Mouse (Mus musculus) T-cell, adult 2 months (primary cell): Measurements from ENCODE around the gene Arhgef25.

Experiments used
- DNase-seq: peaks from one replicate; pipeline ENCODE4 v3.0.0; 2022; ENCODE audit warnings: low spot score

Gene Arhgef25

DNA sequence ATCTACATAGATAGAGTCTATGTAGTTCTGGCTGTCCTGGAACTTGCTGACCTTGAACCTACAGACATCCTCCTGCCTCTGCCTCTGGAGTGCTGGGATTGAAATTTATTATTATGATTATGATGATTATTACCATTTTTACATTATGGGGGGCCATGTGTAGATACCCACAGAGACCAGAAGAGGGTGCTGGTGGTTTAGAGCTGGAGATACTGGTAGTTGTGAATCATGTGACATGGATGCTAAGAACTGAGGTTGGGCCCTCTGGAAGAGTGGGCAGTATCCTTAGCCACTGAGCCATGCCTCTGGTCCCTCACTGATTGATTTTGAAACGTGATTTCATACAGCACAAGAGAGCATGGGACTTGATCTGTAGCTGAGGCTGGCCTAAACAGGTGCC lies 3.4 kb downstream of the Arhgef25 start:
- no peak for DNase-seq

DNA sequence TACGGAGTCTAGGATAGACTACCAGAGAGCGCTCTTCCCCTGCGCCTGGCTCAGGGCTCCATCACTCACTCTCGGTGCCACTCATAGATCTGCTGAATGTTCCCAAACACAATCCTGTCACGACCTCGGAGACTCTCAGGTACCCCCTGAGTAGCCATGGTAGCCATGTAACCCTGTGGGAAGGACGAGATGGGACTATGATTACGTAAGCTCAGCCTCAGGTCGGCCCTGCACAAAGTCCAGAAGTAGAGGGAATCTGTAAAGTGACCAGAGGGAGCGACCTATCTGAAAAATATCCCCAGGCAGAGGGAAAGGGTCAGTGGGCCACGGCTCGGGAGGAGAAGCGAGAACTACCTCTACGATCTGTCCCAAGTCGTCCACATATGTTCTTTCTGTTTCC lies 4.4 kb downstream of the Arhgef25 start:
- no peak for DNase-seq

DNA sequence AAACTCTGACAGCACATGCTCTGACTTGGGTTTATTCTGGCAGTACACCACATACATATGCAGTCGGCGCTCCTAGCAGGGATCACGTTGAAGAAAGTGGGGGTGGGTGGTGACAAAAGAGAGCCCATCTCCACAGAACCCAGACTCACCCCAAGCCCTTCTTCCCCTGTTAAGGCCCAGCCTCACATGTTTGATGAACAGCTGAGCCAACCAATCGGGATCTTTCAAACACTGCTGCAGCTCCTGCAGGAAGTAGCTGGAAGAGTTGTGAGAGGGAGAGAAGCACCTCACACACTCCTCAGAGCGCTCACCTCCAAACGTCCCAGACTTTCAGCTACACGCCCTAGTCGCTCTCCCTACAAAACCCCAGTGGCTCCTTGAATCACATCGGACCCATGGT lies 4.8 kb downstream of the Arhgef25 start:
- no peak for DNase-seq

DNA sequence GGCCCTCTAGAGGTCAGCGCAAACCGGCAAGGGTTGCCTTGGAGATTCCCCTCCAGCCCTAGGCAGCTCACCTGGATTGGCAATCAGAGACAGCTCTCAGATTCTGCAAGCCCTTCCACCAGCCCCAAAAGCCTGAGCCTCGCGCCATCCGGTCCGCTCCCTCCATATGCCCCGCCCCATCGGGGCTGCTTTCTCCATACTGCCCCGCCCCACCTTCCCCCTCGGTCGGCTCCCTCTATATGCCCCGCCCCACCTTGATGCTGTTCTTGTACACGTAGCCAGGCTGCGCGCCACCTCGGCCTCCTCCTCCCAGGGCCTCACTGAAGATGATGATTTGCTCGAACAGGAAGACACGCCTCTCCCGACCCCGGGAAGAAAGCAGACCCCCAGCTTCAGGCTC lies 6.1 kb downstream of the Arhgef25 start:
- DNase-seq, result no peak

DNA sequence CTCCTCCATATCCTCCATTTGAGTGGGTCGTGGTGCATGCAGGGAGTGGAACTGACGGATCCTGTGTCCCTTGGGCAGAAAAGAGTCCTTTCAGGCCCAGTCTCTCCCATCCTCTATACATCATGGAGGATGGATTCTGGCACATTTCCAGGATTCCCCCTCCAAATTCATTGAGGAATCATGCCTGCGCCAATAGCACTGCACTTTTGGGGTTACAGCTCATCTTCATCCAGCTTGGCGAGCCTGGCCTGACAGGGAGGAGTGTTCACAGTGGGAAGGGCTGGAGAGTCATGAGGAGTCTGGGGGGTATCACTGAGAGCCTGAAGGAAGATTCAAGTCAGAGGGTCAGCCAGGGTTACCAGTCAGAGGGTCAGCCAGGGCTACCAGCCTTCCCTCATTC lies 7.3 kb downstream of the Arhgef25 start:
- no peak for DNase-seq

DNA sequence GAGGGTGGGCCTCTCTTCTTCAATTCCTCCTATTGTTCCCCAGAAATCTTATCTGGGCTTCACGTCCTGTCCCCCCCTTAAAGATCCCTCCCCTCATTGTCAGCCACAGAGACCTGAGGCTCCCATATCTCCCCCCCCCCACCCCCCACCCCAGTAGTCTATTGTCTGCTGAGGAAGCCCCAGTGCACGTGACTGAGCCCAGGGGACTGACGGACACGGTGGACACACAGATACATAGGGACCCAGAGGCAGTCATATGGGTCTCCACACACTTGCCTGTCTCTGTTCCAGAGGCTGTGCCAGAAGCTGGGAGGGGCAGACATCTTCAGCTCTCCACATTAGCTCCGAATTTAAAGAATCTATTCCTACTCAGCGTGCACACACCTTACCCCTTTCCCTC lies 8.3 kb downstream of the Arhgef25 start:
- no peak for DNase-seq

DNA sequence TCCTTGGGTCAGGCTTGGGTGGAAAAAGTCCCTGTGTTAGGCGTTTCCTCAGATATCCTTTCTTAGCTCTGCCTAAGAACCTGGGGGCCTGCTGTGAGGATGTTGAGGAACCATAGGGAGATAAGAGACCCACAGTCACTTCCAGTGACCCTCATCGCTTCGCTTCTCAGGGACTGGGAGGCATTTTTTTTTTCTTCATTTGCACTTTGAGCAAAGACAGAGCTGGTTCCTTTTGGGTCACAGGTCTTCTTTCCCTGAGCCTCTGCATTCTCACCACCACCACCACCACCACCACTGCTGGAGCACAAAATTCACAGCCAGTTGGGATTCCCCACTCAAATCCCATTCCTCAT lies 9.2 kb downstream of the Arhgef25 start:
- DNase-seq, result no peak

DNA sequence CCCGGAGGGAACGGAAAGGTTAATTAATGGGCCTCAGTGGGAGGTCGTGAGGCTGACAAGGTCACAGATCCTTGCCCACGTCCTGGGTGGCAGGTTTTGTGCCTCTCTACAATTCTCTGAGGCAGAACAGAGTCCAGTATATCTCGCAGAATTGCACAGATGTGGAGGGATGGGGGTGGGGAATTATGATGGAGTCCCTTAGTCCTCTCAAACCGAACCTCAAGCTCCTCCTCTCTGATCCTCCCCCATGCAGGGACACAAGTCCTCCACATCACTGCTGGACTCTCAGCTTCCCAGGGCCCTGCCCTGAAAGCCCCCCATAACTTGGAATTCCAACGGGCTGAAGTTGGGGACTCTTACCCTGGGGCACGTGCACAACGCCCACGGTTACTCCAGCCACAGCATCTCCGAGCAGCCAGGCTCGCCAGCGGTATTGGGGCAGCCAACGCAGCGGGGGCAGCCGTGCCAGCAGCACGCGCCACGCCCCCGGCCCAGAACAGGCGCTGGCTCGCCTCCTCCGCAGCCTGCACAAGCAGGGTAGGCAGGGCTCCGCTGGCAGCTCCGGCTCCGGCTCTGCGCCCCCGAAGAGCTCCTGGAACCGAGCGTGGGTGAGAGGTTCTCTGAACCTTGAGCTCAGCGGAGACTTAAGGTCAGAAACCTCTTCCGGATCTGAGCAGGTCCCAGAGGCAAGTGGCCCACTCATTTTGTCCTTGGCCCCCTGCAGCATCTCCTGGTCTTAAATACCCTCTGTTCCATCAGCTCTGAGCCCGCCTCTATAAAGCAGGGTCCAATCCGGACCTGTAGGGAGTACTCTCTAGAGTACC lies 9.8 kb downstream of the Arhgef25 start, which contains the start of gene Slc26a10:
Gene Slc26a10 (minus strand): TSS at position 775 of the 824 bp plus-strand sequence.
- no peak for DNase-seq

DNA sequence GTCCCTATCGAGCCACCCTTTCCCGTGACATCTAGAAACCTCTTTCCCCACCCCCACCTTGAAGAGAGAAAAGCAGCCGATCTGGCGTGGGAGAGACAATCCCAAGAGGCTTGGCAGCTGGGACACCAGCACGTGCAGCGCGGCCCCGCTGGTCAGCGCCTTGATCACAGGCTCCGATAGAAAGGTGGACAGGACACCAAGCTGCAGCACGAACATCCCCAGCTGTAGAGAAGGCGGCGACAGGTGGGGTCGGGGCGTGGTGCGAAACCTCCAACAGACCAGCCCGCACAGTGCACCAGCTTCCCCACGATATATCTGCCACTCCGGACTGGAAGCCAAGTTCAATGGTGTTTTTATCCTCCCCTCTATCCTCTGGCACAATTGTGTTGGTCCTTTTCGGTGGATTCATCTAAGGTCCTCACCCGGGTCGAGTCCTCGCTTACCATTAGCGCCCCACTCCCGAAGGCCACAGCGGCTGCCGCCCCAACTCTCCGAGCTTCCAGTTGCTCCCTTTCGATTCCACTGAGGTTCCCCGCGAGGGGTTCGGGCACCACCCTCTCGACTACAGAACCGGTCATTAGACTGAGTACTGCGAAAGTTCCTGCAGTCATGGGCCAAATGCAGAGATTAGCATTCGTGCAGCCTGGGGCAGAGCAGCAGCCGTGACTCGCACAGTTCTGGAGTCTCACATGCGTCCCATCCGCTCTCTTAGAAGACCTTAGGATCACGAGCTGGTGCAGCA lies 11.4 kb downstream of the Arhgef25 start:
- no peak for DNase-seq

DNA sequence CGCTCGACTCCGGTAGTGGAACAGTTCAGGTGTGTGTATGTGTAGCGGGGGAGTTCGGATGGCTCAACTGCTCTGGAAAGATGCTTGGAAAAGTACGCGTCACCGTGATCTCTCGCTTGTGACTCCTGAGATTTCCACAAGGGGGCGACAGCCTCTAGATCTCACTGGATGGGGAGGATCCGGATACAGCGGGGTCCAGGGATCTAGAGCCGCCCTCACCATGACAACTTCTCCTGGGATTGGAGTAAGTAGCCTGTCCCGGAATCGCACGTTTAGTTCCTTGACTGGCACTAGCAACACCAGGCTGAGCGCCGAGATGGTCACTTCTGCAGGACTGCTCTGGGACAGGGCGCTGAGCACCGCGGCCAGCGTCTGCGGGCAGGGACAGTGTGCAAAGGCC lies 12.2 kb downstream of the Arhgef25 start:
- no peak for DNase-seq

DNA sequence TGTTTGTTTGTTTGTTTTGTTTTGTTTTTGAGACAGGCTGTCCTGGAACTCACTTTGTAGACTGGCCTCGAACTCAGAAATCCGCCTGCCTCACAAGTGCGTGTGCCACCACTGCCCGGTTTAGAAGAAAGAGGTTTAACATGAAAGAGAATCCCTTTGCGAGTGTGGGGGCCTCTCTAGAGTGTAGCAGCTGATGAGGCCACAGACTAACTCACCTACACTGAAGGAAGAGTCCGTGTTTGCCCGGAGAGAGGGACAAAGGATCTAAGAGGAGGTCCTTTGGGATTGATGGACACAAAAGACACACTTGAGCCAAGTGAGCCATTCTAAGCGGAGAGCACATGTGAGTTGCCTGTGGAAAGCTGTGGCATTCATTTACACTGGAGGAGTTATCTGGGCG lies 12.6 kb downstream of the Arhgef25 start:
- no peak for DNase-seq

DNA sequence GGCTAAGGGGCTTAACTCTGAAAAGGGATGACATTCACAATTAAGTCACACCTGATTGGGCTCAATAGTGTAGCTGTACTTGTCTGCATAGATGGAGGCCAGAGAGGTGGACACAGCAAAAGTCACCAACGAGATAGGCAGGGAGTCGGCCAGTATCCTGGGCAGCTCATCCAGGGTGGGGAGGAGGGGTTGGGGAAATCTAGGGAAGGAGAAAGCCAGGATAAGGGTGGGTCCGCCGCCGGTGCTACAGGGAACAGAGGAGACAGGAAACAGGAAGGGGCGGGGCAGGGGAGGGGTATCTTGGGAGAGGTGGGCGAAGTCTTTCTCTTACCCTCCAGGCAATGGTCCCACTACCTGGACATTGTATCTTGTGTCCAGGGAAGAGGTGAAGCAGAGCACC lies 13.1 kb downstream of the Arhgef25 start:
- no peak for DNase-seq

DNA sequence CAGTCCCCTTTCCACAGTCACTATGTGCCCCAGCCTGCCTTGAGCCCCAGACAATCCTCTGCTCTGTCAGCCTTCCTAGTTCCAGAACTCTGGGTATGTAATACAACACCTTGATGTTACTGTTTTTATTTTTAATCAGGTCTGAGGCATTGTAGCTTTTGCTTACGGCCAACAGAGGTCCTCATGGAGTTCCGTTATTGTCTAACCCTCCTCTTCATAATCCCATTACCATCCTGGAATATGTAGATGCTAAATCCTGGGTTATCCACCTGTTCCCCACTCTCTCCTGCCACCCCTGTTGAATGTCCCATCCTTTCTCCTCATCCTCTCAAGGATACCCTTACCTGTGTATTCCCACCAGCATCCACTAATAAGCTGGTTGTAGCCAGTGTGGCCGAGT lies 13.7 kb downstream of the Arhgef25 start:
- no peak for DNase-seq

DNA sequence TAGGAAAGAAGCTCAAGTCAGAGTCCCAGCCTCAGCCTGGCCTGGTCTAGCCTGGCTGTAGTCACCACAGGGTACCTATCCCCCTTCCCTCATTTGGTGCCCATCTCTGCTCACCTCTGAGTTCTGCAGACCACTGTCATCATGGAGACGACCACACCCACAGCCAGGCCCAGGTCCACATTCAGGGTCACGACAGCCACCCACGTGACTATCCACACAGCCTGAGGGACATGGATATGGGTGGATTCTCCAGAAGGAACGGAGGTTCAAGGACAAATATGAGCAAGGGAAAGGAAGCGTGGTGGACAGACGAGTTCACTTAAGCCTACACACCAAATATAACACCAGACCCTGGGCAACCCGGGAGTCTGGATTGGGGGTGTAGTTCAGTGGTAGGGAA lies 15.7 kb downstream of the Arhgef25 start:
- DNase-seq, result no peak

DNA sequence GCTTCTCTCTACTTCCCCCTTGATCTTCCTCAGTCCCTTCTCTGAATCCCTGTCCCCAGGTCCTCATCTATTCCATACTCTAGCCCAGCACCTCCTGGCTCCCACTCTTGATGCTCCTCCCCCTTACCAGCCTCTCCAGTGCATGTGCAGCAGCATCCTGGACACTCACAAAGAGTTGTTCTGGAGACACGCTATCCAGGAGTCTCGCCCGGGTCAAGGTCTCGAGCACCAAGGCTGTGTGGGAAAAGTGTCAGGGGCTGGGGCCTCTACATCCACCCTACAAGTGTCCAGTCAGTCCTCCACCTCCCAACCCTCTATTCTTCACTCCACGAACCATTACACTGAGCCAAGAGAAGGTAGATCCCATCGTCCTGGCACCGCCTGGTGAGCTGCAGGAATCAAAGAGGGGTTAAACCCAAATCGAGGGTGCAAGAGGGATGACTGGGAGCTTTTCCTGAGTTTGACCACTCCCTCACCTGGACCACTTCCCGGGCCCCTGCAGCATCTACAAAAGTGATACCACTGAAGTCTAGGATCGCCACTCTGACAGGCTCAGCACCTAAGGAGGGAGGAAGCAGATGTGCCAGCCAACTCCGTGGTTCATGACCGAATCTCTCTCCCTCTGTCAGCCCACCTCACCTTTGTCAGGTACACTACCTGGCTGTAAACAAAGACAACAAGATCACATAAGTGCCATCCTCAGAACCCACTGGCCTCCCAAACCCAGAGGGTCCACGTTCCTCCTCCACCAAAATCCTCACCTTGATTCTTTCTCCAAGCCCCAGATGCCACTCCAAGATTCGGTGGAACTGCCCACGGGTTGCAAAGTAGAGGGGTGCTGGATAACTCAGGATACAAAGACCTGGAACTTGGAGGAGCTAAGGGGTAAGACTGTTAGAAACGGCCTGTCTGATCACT lies 16.5 kb downstream of the Arhgef25 start:
- DNase-seq, result no peak

DNA sequence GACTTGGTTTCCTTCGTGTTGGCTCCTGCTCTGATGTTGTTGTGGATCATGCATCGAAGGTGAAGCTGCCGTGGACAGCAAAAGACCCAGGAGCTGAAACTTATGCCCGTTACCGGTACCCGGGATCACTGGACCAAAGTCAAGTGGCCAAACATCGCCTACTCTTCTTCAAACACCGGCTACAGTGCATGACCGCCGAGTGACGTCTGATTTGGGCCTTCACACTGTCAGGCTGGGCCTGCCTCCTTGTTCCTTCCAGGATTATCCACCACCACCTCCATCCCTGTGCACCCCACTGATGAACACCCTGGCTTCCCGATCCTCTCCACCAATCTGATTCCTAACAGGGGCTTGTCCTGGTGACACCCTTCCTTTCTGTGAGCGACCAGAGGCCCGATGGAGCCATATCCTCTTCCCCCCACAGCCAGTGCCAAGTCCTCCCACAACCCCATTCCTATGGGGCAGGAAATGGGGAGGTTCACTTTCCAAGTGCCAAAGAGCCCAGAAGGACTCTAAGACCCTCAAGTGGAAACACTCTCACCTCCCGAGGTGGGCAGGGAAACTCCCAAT lies 18.2 kb downstream of the Arhgef25 start:
- DNase-seq, result no peak

DNA sequence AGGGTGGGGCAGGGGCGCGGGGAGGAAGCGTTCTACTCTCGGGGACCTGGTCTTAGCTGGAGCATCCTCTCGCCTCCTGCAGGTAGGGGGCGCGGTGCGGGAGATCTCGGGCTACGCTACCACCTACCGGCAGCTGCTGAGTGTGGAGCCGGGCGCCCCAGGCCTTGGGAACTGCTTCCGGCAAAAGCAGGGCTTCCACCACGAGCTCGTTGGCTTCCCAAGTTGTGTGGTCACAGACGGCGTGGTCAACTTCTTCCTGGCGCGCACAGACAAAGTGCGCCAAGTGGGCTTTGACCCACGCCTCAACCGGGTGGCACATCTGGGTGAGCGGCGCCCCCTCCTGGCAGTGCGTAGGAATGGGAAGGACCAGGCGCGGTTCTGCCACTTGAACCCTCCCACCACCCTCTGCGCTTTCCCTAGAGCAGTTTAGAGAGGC lies 19.0 kb downstream of the Arhgef25 start:
- DNase-seq, result peak; percentile 87

DNA sequence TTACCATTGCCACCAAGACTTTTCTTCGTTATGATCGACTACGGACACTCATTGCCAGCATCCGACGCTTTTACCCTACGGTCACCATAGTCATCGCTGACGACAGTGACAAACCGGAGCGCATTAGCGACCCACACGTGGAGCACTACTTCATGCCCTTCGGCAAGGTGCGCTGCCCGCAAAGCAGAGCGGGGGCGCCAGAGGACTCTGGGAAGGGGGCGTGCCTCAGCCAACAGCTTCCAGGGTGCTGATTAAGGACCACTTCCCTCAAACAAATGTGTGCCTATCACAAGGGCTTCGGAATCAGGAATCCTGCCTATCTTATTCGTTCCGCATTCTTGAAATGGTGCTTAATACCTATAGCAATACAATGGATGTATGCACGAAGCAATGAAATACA lies 19.9 kb downstream of the Arhgef25 start:
- no peak for DNase-seq

DNA sequence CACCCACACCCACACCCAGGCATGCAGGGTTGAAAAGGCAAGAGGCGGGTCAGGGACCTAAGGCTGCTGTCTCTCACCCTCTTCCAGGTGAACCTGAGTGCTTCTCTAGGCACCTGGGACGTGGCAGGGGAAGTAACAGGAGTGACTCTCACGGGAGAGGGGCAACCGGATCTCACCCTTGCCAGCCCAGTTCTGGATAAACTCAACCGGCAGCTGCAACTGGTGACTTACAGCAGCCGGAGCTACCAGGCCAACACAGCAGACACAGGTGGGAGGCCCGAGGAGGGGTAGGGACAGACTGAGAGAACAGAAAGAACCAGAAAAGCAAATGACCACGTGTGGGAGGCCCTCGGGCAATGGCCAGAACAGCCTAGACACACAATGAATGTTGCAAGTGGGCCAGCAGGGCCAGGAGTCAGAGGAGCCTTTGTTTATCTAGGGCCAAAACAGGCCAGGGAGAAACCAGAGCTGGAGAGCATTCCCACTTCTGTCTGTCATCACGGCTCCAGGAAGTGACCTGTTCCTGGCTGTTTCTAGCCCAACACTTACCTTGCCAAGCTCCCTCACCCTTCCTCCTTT lies 22.2 kb downstream of the Arhgef25 start:
- DNase-seq, result no peak

DNA sequence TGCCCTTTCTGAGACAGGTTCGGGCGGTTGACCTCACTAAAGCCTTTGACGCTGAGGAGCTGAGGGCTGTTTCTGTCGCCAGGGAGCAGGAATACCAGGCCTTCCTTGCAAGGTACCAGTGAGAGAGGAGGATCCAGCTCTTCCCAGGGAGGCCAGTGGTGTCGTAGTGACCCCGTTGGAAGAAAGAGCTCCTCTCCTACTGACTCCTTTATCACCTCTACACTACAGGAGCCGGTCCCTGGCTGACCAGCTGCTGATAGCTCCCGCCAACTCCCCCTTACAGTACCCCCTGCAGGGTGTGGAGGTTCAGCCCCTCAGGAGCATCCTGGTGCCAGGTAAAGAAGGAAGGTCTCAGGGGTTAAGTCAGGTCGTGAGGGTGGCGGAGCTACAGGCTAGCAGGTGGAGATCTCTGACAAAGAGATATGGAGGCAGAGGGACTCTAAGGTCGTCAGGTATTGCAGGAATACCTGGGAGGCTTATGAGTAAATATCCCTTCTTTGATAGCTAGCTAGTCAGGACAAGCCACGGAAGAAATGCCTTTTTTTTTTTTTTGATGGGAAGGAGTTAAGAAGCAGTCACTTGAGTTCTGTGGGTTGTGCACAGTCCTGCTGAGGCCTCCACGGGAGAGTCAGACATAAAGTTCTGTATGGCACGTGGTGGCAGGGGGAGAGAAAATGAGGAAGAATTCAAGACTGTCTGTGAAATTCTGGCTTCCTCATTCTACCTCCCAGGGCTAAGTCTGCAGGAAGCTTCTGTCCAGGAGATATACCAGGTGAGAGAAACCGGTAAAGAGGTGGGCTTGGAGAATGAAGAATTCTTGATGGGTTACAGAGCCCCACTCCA lies 22.9 kb downstream of the Arhgef25 start:
- no peak for DNase-seq

DNA sequence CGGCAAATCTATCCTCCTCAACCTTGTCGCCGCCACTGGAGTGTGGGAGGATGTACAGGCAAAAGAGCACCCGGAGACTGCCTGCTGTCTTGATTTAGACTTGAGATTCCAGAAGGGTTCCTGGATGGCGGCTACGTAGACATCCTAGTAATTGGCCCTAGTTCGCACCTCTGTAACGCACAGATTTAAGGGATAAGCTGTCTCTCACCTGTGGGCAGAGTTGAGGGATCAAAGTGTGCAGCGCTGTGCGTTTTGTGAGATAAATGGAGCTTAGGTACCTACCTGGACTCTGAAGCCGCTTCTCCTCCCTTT lies 23.5 kb downstream of the Arhgef25 start:
- DNase-seq, result no peak
